Mouse (Mus musculus): ENCODE data around the gene Sccpdh. TPM values are rescaled to one million over a fixed set of nuclear protein-coding genes. Genes with fewer than 3 reads are reported as not detected.
A peak's percentile ranks its signal among the peaks of the same experiment; 100 is the strongest.

Sccpdh gene
- total RNA-seq, 2 experiments from 2014 or later: 39.7 to 42.1 TPM

DNA sequence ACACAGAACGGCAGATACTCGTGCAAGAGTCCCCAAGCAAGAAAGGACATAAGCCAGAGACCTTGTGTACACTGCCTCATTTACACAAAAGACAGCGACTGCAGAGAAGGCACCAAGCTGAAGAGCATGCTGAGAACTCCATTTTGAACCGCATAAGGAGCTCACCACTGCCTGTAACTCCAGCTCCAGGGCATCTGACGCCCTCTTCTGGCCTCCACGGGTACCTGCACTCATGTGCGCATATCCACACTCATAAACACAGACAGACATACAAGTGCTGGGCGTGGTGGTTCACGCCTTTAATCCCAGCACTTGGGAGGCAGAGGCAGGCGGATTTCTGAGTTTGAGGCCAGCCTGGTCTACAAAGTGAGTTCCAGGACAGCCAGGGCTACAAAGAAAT is 60.7 kb downstream of the Sccpdh start:
- DNase-seq (ENCODE audit: low spot score in 2 of 2): no peak

DNA sequence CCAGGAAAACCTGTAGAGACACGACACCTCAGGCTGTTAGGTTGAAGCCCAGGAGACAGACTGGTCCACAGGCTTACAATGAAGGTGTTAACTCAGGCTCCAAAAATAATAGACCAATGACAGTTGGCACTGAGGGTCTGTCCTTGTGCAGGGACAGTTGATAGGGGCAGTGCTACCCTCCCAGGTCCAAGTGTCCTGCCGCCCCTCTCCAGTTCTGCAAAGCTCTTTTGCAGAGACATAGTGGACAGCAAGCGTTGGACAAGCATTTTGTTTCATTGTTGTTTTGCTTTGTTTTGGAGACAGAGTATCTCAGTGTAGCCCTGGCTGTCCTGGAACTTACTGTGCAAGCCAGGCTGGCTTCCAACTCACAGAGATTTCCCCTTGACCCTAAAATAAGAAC is 63.4 kb downstream of the Sccpdh start:
- DNase-seq (ENCODE audit: low spot score in 2 of 2): no peak

DNA sequence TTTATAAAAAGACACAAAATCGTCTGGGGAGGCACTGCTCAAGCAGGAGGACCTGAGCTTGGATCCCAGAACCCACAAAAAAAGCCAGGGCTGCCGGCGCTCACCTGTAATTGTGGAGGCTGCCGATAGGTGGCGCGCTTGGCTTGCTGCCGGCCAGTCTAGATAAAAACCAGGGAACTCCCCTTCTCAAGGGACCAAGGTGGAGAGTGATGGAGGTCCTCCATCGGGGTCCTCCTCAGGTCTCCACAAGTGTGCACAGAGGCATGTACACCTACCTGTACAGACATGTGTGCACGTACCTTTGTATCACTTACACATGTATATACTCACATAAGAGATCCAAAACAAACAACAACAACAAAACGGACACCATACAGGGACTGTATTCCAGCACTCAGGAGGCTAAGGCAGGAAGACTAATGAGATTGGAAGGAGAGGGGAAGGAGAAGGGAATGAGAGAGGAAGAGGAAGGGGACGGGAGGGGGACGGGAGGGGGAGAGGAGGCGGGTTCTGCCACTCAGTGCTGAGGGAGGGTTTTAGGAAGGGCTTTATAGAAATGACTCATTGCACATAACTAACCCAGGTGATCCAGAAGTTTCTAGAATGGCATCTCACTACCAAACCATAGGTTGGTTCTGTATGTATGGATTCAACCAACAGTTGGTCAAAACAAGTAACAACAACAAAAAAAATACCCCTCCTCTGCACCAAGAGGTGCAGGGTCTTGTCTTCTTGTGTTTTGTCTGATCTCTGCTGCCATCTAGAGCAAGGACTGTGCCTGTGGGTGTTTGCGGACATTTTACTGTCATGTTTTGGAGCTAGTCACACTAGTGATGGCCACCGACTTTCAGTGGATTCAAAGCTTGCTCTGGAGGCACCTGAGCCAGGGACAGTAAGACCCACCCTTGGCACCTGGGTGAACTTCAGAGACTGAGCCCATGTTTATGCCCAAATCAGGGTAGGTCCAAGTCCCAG is 66.8 kb downstream of the Sccpdh start:
- peak; percentile 66 to 68 for DNase-seq (ENCODE audit: low spot score in 2 of 2)

DNA sequence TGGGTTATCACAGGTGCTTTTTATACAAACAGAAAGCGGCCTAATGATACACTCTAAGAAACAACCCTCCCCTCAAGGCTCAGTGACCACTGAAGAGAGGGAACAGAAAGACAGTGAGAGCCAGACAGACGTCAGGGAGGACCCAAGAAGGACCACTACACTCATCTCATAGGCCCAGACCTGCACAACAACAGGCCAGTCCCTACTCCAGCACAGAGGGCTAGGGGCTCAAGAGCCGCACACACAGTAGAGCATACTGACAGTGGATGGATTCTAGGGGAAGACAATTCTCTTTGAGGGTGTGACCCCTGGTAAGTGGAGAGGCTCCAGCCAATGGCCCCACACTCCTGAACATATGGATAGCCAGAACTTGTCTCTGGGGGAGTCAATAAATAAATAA is 68.5 kb downstream of the Sccpdh start:
- DNase-seq (ENCODE audit: low spot score in 2 of 2): no peak

Other genes starting within 250 kb of the Sccpdh start
- 1 to 10 TPM; 7.8 to 8.7 TPM for gene Smyd3, start 150.2 kb upstream of the Sccpdh start, total RNA-seq (2021)
- gene Tfb2m, start 121.9 kb upstream of the Sccpdh start, total RNA-seq (2021): 10 to 100 TPM; 46.1 to 46.9 TPM
- gene Cnst, start 121.8 kb upstream of the Sccpdh start, total RNA-seq (2021): 10 to 100 TPM; 26.0 to 30.7 TPM
- gene Kif28, start 77.1 kb downstream of the Sccpdh start, total RNA-seq (2021): under 1 TPM in 1 of 2 experiments, not detected in 1; 0.10 TPM
- gene Gm10518, start 135.2 kb downstream of the Sccpdh start, total RNA-seq (2021): not detected
- gene Ahctf1, start 135.5 kb downstream of the Sccpdh start, total RNA-seq (2021): 10 to 100 TPM; 34.6 to 34.9 TPM

Data from adrenal gland, adult 18-20 months (tissue).